Mouse (Mus musculus): Measurements from ENCODE around the gene Sema4b.

The Sema4b gene

GRCm38 (mm10) chr7:80221179-80221750 lies 34.6 kb downstream of the Sema4b start:
- no peak for DNase-seq

GRCm38 (mm10) chr7:80227065-80227464 lies 40.4 kb downstream of the Sema4b start:
- no peak for DNase-seq

- DNase-seq: no peak
Measured at GRCm38 (mm10) chr7:80230196-80230595, 43.6 kb downstream of the Sema4b start.

- no peak for DNase-seq
Measured at GRCm38 (mm10) chr7:80231971-80232488, 45.4 kb downstream of the Sema4b start.

GRCm38 (mm10) chr7:80232489-80233029 lies 45.9 kb downstream of the Sema4b start, which contains the start of the genes Cib1 and Gdpgp1:
Gene Cib1, minus strand, starts transcription at chr7:80232813.
Gene Gdpgp1, plus strand, starts transcription at chr7:80232865.
- peak; percentile 97 for DNase-seq

- no peak for DNase-seq
Measured at GRCm38 (mm10) chr7:80233799-80234198, 47.2 kb downstream of the Sema4b start.

GRCm38 (mm10) chr7:80238542-80238941 lies 51.9 kb downstream of the Sema4b start:
- DNase-seq: no peak

- DNase-seq: no peak
Measured at GRCm38 (mm10) chr7:80241661-80242060, 55.0 kb downstream of the Sema4b start.

- no peak for DNase-seq
Measured at GRCm38 (mm10) chr7:80244851-80245250, 58.2 kb downstream of the Sema4b start.

GRCm38 (mm10) chr7:80246148-80246721 lies 59.6 kb downstream of the Sema4b start, which contains the start of gene Ttll13:
Gene Ttll13, plus strand, starts transcription at chr7:80246376.
- DNase-seq: peak; percentile 98

- peak; percentile 39 for DNase-seq
Measured at GRCm38 (mm10) chr7:80246859-80247258, 60.2 kb downstream of the Sema4b start.

GRCm38 (mm10) chr7:80252437-80252836 lies 65.8 kb downstream of the Sema4b start:
- DNase-seq: no peak

- no peak for DNase-seq
Measured at GRCm38 (mm10) chr7:80252886-80253285, 66.2 kb downstream of the Sema4b start.

- no peak for DNase-seq
Measured at GRCm38 (mm10) chr7:80255981-80256380, 69.3 kb downstream of the Sema4b start.

- DNase-seq: no peak
Measured at GRCm38 (mm10) chr7:80257706-80258105, 71.1 kb downstream of the Sema4b start.

GRCm38 (mm10) chr7:80260625-80261371 lies 74.2 kb downstream of the Sema4b start, which contains the start of gene Ngrn:
Gene Ngrn, plus strand, starts transcription at chr7:80261215.
- DNase-seq: peak; percentile 85

GRCm38 (mm10) chr7:80261372-80261990 lies 74.8 kb downstream of the Sema4b start:
- no peak for DNase-seq

GRCm38 (mm10) chr7:80264606-80265005 lies 78.0 kb downstream of the Sema4b start:
- no peak for DNase-seq

- DNase-seq: no peak
Measured at GRCm38 (mm10) chr7:80267764-80268163, 81.1 kb downstream of the Sema4b start.

- peak; percentile 99 for DNase-seq
Measured at GRCm38 (mm10) chr7:80268897-80269750, 82.5 kb downstream of the Sema4b start, which contains the start of gene Vps33b. Gene Vps33b, plus strand, starts transcription at chr7:80269649.

- DNase-seq: no peak
Measured at GRCm38 (mm10) chr7:80269751-80270255, 83.2 kb downstream of the Sema4b start.

- no peak for DNase-seq
Measured at GRCm38 (mm10) chr7:80273456-80273855, 86.8 kb downstream of the Sema4b start.
